Mouse (Mus musculus) spleen, postnatal 36 days (tissue): Measurements from ENCODE around the gene Cnot8.

Experiments
- DNase-seq, 2 experiments: peaks; one replicate each; pipeline ENCODE4 v3.0.0; 2022; ENCODE audit warnings: low spot score in 2 of 2, mixed read lengths in 1 of 2

The Cnot8 gene

GRCm38 (mm10) chr11:58156871-58157270, 52.9 kb downstream of the Cnot8 start:
- DNase-seq: no peak

GRCm38 (mm10) chr11:58165072-58165471, 61.1 kb downstream of the Cnot8 start:
- DNase-seq: no peak

GRCm38 (mm10) chr11:58167822-58168166, 63.8 kb downstream of the Cnot8 start:
- no peak for DNase-seq
